Mouse (Mus musculus): ENCODE results near the gene Zfp59.
"Not testable (repeated sequence)": the region's sequence is repeated elsewhere in the genome, so short reads cannot be mapped to it uniquely, and the experiment has no call there.

Zfp59 gene

GRCm38 (mm10) chr7:27862578-27862977 lies 24.2 kb downstream of the Zfp59 start:
- not testable (repeated sequence) for DNase-seq (ENCODE audit: low spot score)

GRCm38 (mm10) chr7:27881721-27882120 lies 43.3 kb downstream of the Zfp59 start:
- DNase-seq (ENCODE audit: low spot score): no peak

GRCm38 (mm10) chr7:27900601-27901000 lies 62.2 kb downstream of the Zfp59 start:
- no peak for DNase-seq (ENCODE audit: low spot score)

- DNase-seq (ENCODE audit: low spot score): no peak
Observed at GRCm38 (mm10) chr7:27905061-27905848, 66.8 kb downstream of the Zfp59 start.

All from adipocyte (in vitro differentiated cells).